In genomic region chr12:85368441-85369063, GRCm38 (mm10) we compare ENCODE assay signal across 12 mouse cellular contexts.
"Had no signal": no experiment of that assay in that cellular context is flagged by ENCODE, and none has a peak within 500 bp of the region (broad histone marks: within the 10 kb centered on the region; RNA-seq: fewer than 3 reads in every experiment).

No protein-coding gene starts in this region.

- H3K9me3 ChIP-seq: limb, embryonic 15.5 days; liver, embryonic 12.5 days; midbrain, embryonic 13.5 days; stomach, embryonic 15.5 days had no signal

- DNase-seq: kidney, adult 9 months; layer of hippocampus, postnatal 36 days; lung, embryonic 14.5 days; lung, postnatal 14 days; right cerebral cortex, postnatal 14 days; thymus, adult 2 months; thymus, postnatal 25 days had no signal

- H3K27me3 ChIP-seq: limb, embryonic 15.5 days; liver, embryonic 12.5 days; midbrain, embryonic 13.5 days; stomach, embryonic 15.5 days had no signal

- H3K36me3 ChIP-seq: midbrain, embryonic 13.5 days; stomach, embryonic 15.5 days had no signal

- H3K4me3 ChIP-seq: limb, embryonic 15.5 days; liver, embryonic 12.5 days; midbrain, embryonic 13.5 days; stomach, embryonic 15.5 days had no signal

- H3K27ac ChIP-seq: kidney, postnatal 0 days; limb, embryonic 15.5 days; liver, embryonic 12.5 days; midbrain, embryonic 13.5 days; stomach, embryonic 15.5 days had no signal
